Mouse (Mus musculus): ENCODE measurements around the gene Serpina16. TPM values are rescaled to one million over a fixed set of nuclear protein-coding genes. Genes with fewer than 3 reads are reported as not detected.
"Not testable (repeated sequence)": the region's sequence is repeated elsewhere in the genome, so short reads cannot be mapped to it uniquely, and the experiment has no call there.

Gene Serpina16
- polyA plus RNA-seq, 1 experiment from 2014 or later: not detected

DNA sequence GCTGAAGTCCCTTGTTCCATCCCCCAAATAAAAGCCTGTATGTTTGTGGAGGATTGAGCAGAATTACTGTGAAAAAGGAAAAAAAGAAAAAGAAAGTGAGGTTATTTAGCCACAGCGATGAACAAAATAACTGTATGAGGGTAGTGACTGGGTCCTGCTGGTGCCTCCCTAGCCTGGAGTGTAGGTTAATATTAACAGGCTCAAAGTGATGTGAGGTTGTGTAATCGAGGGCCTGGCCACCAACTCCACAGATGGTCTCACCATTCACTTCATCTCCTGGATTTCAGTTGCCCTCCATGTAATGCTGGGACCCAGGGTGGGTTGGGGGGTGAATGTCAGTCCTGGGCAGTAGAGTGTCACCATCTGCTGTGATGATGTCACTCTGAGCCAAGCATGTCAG, 5.8 kb upstream of the Serpina16 start:
- H3K9ac ChIP-seq (replicated peaks): no peak overlapping the region
- H3K4me1 ChIP-seq (replicated peaks): no peaks in the 10 kb centered on the region
- no peaks in the 10 kb centered on the region for H3K27me3 ChIP-seq
- H3K27ac ChIP-seq: no peak overlapping the region
- no peaks in the 10 kb centered on the region for H3K9me3 ChIP-seq
- WGBS: 86% methylated on average over 2 of the region's 2 CpGs
- ATAC-seq: no peak
- H3K4me2 ChIP-seq (replicated peaks): no peak overlapping the region
- H3K36me3 ChIP-seq: no peaks in the 10 kb centered on the region
- H3K4me3 ChIP-seq (replicated peaks): no peak overlapping the region

DNA sequence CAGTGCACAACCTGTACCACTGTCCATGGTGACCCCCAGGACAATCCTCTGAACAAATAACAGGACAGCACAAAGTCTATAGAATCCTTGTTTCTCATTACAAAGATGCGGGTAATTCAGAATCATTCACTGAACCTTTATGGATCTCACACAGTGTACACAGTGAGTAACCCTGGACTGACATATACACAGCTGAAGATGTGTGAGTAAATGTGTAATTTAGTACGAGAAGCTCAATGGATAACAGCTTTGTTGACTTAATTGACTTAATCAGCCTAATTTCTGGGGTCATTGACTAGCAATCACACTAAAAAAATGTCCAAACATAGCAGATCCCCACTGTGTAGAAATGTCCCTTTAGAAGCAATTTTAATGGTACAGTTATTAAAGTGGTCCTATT, 5.2 kb upstream of the Serpina16 start:
- H3K36me3 ChIP-seq: no peaks in the 10 kb centered on the region
- no peaks in the 10 kb centered on the region for H3K9me3 ChIP-seq
- no peak overlapping the region for H3K27ac ChIP-seq
- WGBS: 76% methylated on average over 2 of the region's 2 CpGs
- H3K4me2 ChIP-seq (replicated peaks): no peak overlapping the region
- H3K4me3 ChIP-seq (replicated peaks): no peak overlapping the region
- no peak overlapping the region for H3K9ac ChIP-seq (replicated peaks)
- no peak for ATAC-seq
- no peaks in the 10 kb centered on the region for H3K4me1 ChIP-seq (replicated peaks)
- no peaks in the 10 kb centered on the region for H3K27me3 ChIP-seq

DNA sequence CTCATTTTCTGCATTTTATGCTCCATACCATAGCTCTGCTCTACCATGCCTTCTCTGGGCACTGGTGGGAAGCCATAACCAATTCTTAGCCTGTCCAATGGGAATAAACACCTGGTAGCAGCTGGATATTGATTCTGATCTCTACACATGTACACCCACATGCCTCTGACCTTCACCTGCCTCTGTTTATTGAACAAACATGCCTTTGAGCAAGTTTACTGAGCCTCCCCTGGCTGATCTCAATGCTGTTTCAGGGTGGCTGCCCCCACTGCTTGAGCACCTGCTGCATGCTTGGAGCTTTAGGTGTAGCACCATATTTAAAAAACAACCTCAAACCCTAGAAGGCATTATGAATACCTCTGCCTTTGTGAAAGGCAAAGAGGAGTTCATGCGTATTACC, 3.9 kb upstream of the Serpina16 start:
- ATAC-seq: not testable (repeated sequence)

DNA sequence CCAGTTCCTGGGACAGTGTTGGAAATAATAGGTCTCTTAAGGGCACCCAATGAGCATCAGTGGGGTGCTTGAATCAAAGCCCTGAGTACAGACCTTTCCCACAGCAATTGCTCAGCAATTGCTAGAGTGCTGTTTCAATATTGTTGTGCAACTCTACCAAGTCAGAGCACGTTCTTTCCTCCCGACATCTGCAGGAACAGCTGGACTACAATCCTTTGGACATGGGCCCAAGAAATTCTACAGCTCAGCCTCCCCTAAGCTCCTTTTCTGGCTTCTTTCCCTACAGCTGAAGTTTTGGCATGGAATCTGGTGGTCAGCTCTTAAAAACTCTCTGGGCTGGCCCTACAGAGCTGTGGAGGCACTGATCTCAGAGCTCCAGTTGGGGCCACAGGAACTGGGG, 2.8 kb downstream of the Serpina16 start:
- 88% methylated on average over 2 of the region's 2 CpGs for WGBS
- Histone ChIP-seq H3K27me3 (no peaks in the 10 kb centered on the region), H3K9ac (replicated peaks) (no peak overlapping the region), H3K4me1 (replicated peaks) (no peaks in the 10 kb centered on the region), H3K4me2 (replicated peaks) (no peak overlapping the region), H3K27ac (no peak overlapping the region), H3K9me3 (0 out of 2 replicates have a peak, but pooled peaks cover 2% of the 10 kb centered on the region), H3K4me3 (replicated peaks) (no peak overlapping the region), H3K36me3 (no peaks in the 10 kb centered on the region)
- no peak for ATAC-seq

More for the DNA sequence above, 3.9 kb upstream of the Serpina16 start:
- not testable (repeated sequence) for H3K4me1 ChIP-seq (replicated peaks); H3K4me2 ChIP-seq (replicated peaks); H3K9me3 ChIP-seq; H3K27me3 ChIP-seq; H3K27ac ChIP-seq; H3K36me3 ChIP-seq; H3K4me3 ChIP-seq (replicated peaks); H3K9ac ChIP-seq (replicated peaks)
- 100% methylated on average over 1 of the region's 1 CpGs for WGBS

- no peak for ATAC-seq
- Histone ChIP-seq H3K4me3 (replicated peaks) (no peak overlapping the region), H3K9me3 (0 out of 2 replicates have a peak, but pooled peaks cover 2% of the 10 kb centered on the region), H3K4me2 (replicated peaks) (no peak overlapping the region), H3K27me3 (no peaks in the 10 kb centered on the region), H3K36me3 (no peaks in the 10 kb centered on the region), H3K9ac (replicated peaks) (no peak overlapping the region), H3K4me1 (replicated peaks) (no peaks in the 10 kb centered on the region), H3K27ac (no peak overlapping the region)
- WGBS: 82% methylated on average over 3 of the region's 3 CpGs
Measured at GRCm38 (mm10) chr12:103671483-103671882, 4.5 kb downstream of the Serpina16 start.

- no peaks in the 10 kb centered on the region for H3K4me1 ChIP-seq (replicated peaks)
- 77% methylated on average over 2 of the region's 2 CpGs for WGBS
- H3K4me2 ChIP-seq (replicated peaks): no peak overlapping the region
- H3K27ac ChIP-seq: no peak overlapping the region
- no peak overlapping the region for H3K4me3 ChIP-seq (replicated peaks)
- H3K9ac ChIP-seq (replicated peaks): no peak overlapping the region
- ATAC-seq: no peak
- H3K27me3 ChIP-seq: no peaks in the 10 kb centered on the region
- H3K36me3 ChIP-seq: no peaks in the 10 kb centered on the region
- 0 out of 2 replicates have a peak, but pooled peaks cover 5% of the 10 kb centered on the region for H3K9me3 ChIP-seq
Measured at GRCm38 (mm10) chr12:103670964-103671363, 5.0 kb downstream of the Serpina16 start.

- H3K4me1 ChIP-seq (replicated peaks): no peaks in the 10 kb centered on the region
- no peak for ATAC-seq
- 88% methylated on average over 5 of the region's 5 CpGs for WGBS
Measured at GRCm38 (mm10) chr12:103670344-103670743, 5.6 kb downstream of the Serpina16 start.

GRCm38 (mm10) chr12:103665286-103665685, 10.7 kb downstream of the Serpina16 start:
- H3K4me3 ChIP-seq (replicated peaks): no peak overlapping the region
- 93% methylated on average over 3 of the region's 3 CpGs for WGBS

More at GRCm38 (mm10) chr12:103670344-103670743, 5.6 kb downstream of the Serpina16 start:
- no peaks in the 10 kb centered on the region for H3K27me3 ChIP-seq
- no peak overlapping the region for H3K4me3 ChIP-seq (replicated peaks)
- no peak overlapping the region for H3K9ac ChIP-seq (replicated peaks)
- H3K27ac ChIP-seq: no peak overlapping the region
- 0 out of 2 replicates have a peak, but pooled peaks cover 5% of the 10 kb centered on the region for H3K9me3 ChIP-seq
- H3K4me2 ChIP-seq (replicated peaks): no peak overlapping the region
- H3K36me3 ChIP-seq: no peaks in the 10 kb centered on the region

DNA sequence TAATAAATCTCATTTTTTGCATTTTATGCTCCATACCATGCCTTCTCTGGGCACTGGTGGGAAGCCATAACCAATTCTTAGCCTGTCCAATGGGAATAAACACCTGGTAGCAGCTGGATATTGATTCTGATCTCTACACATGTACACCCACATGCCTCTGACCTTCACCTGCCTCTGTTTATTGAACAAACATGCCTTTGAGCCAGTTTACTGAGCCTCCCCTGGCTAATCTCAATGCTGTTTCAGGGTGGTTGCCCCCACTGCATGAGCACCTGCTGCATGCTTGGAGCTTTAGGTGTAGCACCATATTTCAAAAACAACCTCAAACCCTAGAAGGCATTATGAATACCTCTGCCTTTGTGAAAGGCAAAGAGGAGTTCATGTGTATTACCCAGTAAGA, 13.9 kb downstream of the Serpina16 start:
- H3K36me3 ChIP-seq; H3K4me1 ChIP-seq (replicated peaks); H3K9me3 ChIP-seq; ATAC-seq; H3K4me3 ChIP-seq (replicated peaks); H3K9ac ChIP-seq (replicated peaks); H3K27me3 ChIP-seq; H3K27ac ChIP-seq; H3K4me2 ChIP-seq (replicated peaks): not testable (repeated sequence)

More at GRCm38 (mm10) chr12:103665286-103665685, 10.7 kb downstream of the Serpina16 start:
- H3K36me3 ChIP-seq: no peaks in the 10 kb centered on the region
- no peak overlapping the region for H3K27ac ChIP-seq
- 0 out of 2 replicates have a peak, but pooled peaks cover 5% of the 10 kb centered on the region for H3K9me3 ChIP-seq
- H3K4me1 ChIP-seq (replicated peaks): no peaks in the 10 kb centered on the region
- no peak overlapping the region for H3K4me2 ChIP-seq (replicated peaks)
- no peaks in the 10 kb centered on the region for H3K27me3 ChIP-seq
- no peak for ATAC-seq
- no peak overlapping the region for H3K9ac ChIP-seq (replicated peaks)

DNA sequence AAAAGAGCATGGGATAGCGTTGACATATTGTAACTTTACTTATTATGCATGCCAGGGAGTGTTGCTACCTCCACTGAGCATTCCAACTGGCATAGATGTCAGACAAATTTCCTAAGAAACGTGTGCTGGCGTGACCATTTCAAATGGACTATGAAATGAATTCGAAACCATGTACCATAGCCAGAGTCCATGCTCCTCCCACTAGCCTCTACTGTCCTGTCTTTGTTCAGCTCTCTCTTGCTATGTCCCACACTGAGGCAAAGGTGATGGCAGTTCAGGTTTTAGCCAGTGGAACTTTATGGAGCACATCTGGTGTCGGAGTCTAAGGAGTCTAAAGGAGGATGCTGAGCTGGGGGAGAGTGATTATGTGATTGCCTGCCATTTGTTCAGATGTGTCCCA, 15.9 kb downstream of the Serpina16 start:
- no peak overlapping the region for H3K4me3 ChIP-seq (replicated peaks)
- no peaks in the 10 kb centered on the region for H3K4me1 ChIP-seq (replicated peaks)
- no peak overlapping the region for H3K9ac ChIP-seq (replicated peaks)
- H3K9me3 ChIP-seq: no peaks in the 10 kb centered on the region
- H3K27ac ChIP-seq: no peak overlapping the region
- H3K4me2 ChIP-seq (replicated peaks): no peak overlapping the region
- 87% methylated on average over 5 of the region's 5 CpGs for WGBS
- no peaks in the 10 kb centered on the region for H3K36me3 ChIP-seq
- ATAC-seq: no peak
- H3K27me3 ChIP-seq: no peaks in the 10 kb centered on the region

DNA sequence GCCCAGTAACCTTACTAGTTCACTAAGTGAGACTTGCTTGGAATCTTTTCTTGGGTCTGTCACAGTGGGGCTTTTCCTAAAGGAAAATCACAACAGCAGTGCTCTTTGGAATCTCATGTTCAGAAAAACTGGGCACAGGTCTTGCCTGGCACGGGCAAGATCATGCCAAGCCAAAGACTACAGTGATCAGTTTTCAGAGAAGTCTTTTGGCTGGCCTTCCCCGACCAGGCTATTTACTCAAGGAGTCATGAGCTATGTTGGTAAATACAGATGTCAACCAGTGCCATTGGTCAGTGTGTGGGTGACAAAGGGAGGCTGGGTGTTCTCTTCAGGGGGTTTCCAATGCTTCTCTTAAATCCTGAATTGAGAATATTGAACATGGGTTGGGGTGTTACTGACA, 16.8 kb downstream of the Serpina16 start:
- ATAC-seq: no peak
- no peaks in the 10 kb centered on the region for H3K36me3 ChIP-seq
- H3K9me3 ChIP-seq: no peaks in the 10 kb centered on the region
- no peaks in the 10 kb centered on the region for H3K27me3 ChIP-seq
- H3K9ac ChIP-seq (replicated peaks): no peak overlapping the region
- WGBS: 90% methylated on average over 2 of the region's 2 CpGs
- H3K27ac ChIP-seq: no peak overlapping the region
- no peaks in the 10 kb centered on the region for H3K4me1 ChIP-seq (replicated peaks)
- no peak overlapping the region for H3K4me2 ChIP-seq (replicated peaks)
- H3K4me3 ChIP-seq (replicated peaks): no peak overlapping the region

DNA sequence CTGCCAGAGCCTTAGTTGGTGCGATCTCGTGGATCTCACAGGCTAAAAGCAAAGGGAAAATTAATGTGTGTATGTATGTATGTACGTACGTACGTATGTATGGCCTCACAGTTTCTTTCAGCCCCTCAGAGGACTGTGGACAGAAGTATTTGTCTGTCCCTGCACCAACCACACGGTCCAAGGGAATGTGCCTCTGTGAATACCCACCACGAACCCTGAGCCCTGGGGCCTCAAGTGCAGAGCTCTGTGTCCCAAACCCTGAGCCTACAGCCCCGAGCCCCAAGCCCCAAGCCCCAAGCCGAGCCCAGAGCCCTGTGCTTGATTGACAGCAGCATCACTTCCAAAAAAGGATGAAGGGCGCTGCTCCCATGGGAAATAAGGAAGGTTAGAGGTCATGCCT, 17.9 kb downstream of the Serpina16 start:
- 83% methylated on average over 10 of the region's 10 CpGs for WGBS

GRCm38 (mm10) chr12:103656848-103657626, 18.9 kb downstream of the Serpina16 start, which contains the start of gene Serpina6:
Gene Serpina6, minus strand, starts transcription at chr12:103657212.
- no peaks in the 10 kb centered on the region for H3K4me1 ChIP-seq (replicated peaks)
- H3K4me3 ChIP-seq (replicated peaks): no peak within 1 kb of the TSS
- no peaks in the 10 kb centered on the region for H3K9me3 ChIP-seq

More for the DNA sequence above, 17.9 kb downstream of the Serpina16 start:
- no peaks in the 10 kb centered on the region for H3K4me1 ChIP-seq (replicated peaks)
- H3K9me3 ChIP-seq: no peaks in the 10 kb centered on the region
- no peaks in the 10 kb centered on the region for H3K27me3 ChIP-seq
- H3K4me3 ChIP-seq (replicated peaks): no peak overlapping the region
- no peak for ATAC-seq
- no peaks in the 10 kb centered on the region for H3K36me3 ChIP-seq
- no peak overlapping the region for H3K27ac ChIP-seq
- H3K4me2 ChIP-seq (replicated peaks): no peak overlapping the region
- no peak overlapping the region for H3K9ac ChIP-seq (replicated peaks)

More at GRCm38 (mm10) chr12:103656848-103657626, 18.9 kb downstream of the Serpina16 start, which contains the start of gene Serpina6:
- 86% methylated on average over 9 of the region's 9 CpGs for WGBS
- Histone ChIP-seq H3K27me3 (no peaks in the 10 kb centered on the region), H3K36me3 (no peaks in the 10 kb centered on the region), H3K9ac (replicated peaks) (no peak within 1 kb of the TSS), H3K27ac (no peak within 1 kb of the TSS), H3K4me2 (replicated peaks) (no peak within 1 kb of the TSS)
- no peak for ATAC-seq

Data from midbrain, embryonic 13.5 days (tissue).